Mouse (Mus musculus) lung, adult 2 months (tissue): ENCODE results near the gene Klhl21. TPM values are rescaled to one million over a fixed set of nuclear protein-coding genes. Genes with fewer than 3 reads are reported as not detected.

Experiments used
- DNase-seq: peaks from one replicate; pipeline ENCODE4 v3.0.0; 2022
- H3K4me1 ChIP-seq: fragments of 200-500 bp; 2 replicates; pipeline ENCODE4 v1.6.1; 2011; ENCODE audit warnings: low read length; ENCODE audit not compliant: control insufficient read depth, insufficient read depth
- H3K4me3 ChIP-seq: fragments of 200-500 bp; replicated peaks from 2 replicates; pipeline ENCODE3; 2011; ENCODE audit warnings: low read depth, mild to moderate bottlenecking, control low read depth, low read length; ENCODE audit errors: extremely low read depth
- CTCF ChIP-seq: fragments of 200-500 bp; IDR thresholded peaks from 2 replicates; pipeline ENCODE4 v1.5.1; 2011; ENCODE audit warnings: mild to moderate bottlenecking, low read length, control low read depth; ENCODE audit not compliant: insufficient read depth
- POLR2A ChIP-seq: fragments of 200-500 bp; IDR thresholded peaks from 2 replicates; pipeline ENCODE4 v1.6.1; 2011; ENCODE audit warnings: low read depth, mild to moderate bottlenecking, control low read depth, low read length, borderline replicate concordance; ENCODE audit errors: extremely low read depth
- WGBS: fragments of 180-500 bp; shearing (Covaris S2); methylation state at CpG from one replicate; pipeline ENCODE4 v1.1.7; 2018; 5-methylcytosine and 5-hydroxymethylcytosine counted together
- polyA plus RNA-seq: library from polyadenylated mRNA; depleted of rRNA; stranded (reverse); fragments of >200 nt; gene quantifications from 2 replicates; pipeline ENCODE4 v1.2.3, GENCODE M21; 2012; rRNA removed

Gene Klhl21
- polyA plus RNA-seq, 1 experiment = 43.6 TPM

DNA sequence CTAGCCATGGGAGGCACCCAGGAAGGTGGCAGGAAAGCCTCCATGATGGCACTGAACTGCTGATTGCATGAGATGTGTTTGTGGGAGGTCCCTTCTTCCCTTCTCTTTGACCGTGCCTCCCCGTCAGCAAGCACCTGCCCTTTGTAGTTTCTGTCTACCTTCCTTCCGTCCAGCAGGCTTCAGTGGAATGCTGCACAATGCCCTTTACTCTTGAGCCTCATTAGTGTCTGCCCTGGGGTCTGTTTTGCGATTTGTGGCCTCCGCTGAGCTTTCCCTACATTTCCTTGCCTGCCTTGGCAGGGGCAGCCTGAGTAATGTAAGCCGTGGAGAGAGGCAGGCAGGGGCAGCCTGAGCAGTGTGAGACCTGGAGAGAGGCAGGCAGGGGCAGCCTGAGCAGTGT, 36.0 kb downstream of the Klhl21 start:
- TF ChIP-seq CTCF = no peak
- TF ChIP-seq POLR2A = no peak
- Histone ChIP-seq H3K4me1 (peaks cover 7% of the 10 kb centered on the region), H3K4me3 (no peak overlapping the region)
- 75% methylated on average over 6 of the region's 6 CpGs for WGBS
- no peak for DNase-seq

DNA sequence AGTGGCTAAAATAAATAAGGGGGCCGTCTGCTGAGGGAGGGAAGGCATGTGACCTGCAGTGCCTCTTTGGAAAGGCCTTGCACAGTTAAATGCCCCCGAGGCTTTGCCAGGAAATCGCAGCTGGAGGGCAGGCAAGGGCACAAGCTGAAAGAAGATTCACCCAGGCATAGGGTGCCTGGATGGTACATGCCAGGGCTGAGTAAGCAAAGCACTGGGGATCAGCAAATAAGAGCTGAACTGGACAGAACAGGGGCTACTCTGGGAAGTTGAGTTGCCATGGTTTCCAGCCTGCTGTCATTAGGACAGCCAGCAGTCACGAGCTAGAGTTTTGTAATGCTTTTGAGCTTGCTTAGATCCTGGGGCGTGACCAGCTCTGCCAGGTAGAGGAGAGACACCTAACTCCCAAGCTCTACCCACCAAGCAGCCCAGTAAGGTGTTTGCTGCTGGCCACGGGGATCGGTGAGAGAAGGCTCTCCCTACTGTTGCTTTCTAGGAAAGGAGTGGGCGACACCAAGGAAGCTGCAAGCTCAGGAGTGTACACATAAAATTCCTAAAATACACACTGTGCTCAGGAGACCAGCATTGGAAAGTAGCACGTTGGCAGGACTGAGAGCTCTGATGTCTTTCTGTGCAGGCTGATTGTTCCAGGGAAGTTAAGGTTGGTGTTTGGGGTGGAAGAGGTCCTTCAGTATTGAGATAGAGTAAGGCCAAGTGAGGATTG, 53.9 kb downstream of the Klhl21 start:
- TF ChIP-seq POLR2A (no peak), CTCF (no peak)
- WGBS = 53% methylated on average over 9 of the region's 9 CpGs
- DNase-seq = no peak

DNA sequence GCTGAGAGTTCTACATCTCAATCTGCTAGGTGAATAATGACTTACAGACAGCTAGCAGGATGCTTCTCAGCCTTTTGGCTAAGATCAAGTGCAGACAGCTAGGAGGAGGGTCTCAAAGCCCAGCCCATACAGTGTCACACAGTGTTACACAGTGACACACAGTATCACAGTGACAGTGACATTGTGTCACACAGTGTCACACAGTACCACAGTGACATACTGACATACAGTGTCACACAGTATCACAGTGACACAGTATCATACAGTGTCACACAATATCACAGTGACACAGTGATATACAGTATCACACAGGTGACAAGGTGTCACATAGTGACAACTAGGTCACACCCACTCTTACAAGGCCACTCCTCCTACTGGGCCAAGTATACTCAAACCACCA, 58.7 kb downstream of the Klhl21 start:
- Histone ChIP-seq H3K4me3 (no peak overlapping the region), H3K4me1 (no peaks in the 10 kb centered on the region)
- TF ChIP-seq CTCF (no peak), POLR2A (no peak)
- no peak for DNase-seq

More for the DNA sequence above, 53.9 kb downstream of the Klhl21 start:
- Histone ChIP-seq H3K4me3 (no peak overlapping the region), H3K4me1 (no peaks in the 10 kb centered on the region)

Other genes starting within 250 kb of the Klhl21 start
- 8.4 and 10.4 TPM in 2 replicates for gene Camta1, start 146.9 kb upstream of the Klhl21 start, polyA plus RNA-seq
- gene Dnajc11, start 75.1 kb upstream of the Klhl21 start, polyA plus RNA-seq = 30.8 and 45.8 TPM in 2 replicates
- gene Thap3, start 19.8 kb upstream of the Klhl21 start, polyA plus RNA-seq = 64.2 and 72.5 TPM in 2 replicates
- 8.9 TPM in 2 replicates for gene Phf13, start 12.5 kb upstream of the Klhl21 start, polyA plus RNA-seq
- gene Zbtb48, start 18.9 kb downstream of the Klhl21 start, polyA plus RNA-seq = 15.9 and 21.6 TPM in 2 replicates
- gene Tas1r1, start 29.8 kb downstream of the Klhl21 start, polyA plus RNA-seq = 0.08 TPM in 1 of 2 replicates, not detected in the other
- 16.7 and 18.2 TPM in 2 replicates for gene Nol9, start 30.5 kb downstream of the Klhl21 start, polyA plus RNA-seq
- gene Plekhg5, start 63.7 kb downstream of the Klhl21 start, polyA plus RNA-seq = 46.7 and 49.9 TPM in 2 replicates
- gene Tnfrsf25, start 107.1 kb downstream of the Klhl21 start, polyA plus RNA-seq = 8.1 and 12.7 TPM in 2 replicates
- 9.8 and 16.3 TPM in 2 replicates for gene Espn, start 143.6 kb downstream of the Klhl21 start, polyA plus RNA-seq
- gene Hes2, start 150.1 kb downstream of the Klhl21 start, polyA plus RNA-seq = 5.4 and 6.2 TPM in 2 replicates
- 118 and 125 TPM in 2 replicates for gene Acot7, start 169.3 kb downstream of the Klhl21 start, polyA plus RNA-seq